Mouse (Mus musculus): ENCODE measurements around the gene Gps2.
"Not testable (repeated sequence)": the region's sequence is repeated elsewhere in the genome, so short reads cannot be mapped to it uniquely, and the experiment has no call there.

Gene Gps2

DNA sequence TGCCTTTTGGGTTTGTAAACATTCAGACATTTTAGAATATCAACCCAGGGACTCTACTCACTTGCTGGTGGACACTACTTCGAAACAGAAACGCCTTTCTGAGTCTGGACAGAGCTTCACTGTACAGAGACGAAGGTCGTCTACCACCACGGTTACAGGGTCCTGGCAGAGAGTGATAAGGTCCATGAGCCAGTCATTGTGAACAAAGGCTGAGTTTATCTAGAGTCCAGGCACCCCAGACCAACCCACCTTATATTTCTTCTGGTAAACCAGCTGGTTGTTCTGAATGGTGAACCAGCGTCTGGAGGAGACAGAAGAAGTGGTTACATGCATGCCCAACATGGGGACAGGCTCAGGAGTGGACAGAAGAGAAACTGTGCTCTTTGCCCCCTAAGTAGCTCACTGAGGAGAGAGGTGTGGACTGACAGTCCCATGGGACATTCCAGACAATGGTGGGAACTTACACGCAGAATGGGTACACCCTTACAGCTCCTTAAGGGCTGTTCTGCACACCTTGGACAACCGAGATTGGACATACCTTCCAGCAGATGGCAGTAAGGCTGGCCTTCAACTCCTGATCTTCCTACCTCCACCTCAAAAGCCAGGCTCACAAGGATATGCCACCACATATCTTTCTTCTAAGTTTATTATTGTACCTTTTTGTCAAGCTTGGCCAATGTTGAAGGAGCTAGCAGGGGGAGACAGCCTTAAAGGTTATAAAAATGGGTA, 26.6 kb upstream of the Gps2 start:
- no peak for DNase-seq

DNA sequence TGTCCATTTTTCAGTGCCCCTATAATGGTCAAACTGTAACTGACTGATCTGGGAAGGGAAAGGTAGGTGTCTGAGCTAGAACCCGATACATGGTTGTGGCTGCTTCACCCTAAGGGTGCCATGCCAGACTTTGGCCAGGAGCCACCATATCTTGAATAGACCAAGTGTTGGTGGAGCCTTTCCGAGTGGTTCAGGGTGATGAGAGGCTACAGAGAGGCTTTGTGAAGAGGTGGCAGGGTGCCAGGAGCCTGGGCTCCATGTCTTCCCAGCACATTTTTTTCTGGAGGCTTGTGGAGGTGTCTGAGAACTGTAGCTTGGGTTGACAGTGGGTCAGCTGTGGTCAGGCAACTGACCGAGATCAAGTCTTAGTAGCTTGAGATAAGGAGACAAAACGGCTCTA, 22.2 kb upstream of the Gps2 start:
- no peak for DNase-seq

DNA sequence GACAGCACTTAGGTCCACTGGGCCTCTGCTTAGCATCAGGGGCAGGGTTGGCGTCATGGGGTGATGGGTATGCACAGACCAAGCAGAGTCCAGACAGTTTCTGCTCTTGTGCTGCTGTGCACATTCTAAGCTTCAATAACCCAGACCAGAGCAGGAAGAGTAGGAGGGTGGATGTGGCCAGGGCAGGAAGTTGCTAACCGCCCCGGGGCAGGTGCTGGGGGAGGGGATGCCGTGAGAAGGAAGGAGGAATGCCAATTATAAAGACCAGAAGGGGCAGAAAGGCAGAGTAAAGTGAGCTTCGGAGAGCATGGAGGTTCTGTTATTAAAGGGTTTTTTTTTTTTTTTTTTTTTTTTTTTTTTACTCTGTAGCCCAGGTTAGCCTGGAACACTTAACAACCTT, 19.0 kb upstream of the Gps2 start:
- no peak for DNase-seq

DNA sequence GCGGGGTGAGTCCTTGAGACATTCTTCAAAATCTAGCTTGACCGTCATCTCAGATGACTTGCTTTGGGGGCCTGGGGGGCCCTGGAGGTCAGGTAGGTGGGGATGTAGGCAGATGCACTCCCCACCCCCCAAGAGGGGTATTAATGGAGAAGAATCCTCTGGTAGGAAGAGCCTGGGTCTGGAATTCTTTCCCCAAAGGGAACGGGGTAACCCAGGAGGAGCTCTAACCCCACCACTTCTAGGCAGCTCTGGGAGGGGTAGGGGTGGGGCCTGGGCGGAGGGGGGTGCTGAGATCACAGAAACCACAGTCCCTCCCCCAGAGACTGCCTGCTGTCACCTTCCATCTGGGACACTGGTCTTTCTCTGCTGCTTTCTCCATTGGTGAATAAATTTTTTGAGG, 18.4 kb upstream of the Gps2 start, which contains the start of gene Acap1:
Gene Acap1 (minus strand): TSS at position 249 of the 400 bp plus-strand sequence.
- DNase-seq = no peak

DNA sequence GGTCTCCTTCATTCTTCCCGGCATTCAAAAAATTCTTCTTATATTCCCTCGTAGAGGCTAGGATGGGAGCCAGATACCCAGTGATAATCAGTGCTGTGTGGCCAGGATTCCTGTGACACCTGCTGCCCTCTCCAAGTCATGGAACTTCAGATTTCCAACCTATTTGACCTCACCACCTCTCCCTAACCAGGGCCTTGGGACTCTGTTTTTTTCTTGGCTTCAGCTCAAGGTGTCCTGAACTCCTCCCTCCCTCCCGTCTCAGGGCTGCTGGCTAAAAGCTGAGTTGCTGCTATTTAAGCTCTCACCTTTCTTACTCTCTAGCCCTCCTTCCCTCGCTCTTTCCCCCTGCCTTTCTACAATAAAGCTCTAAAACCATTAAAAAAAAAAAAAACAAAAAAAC, 13.8 kb upstream of the Gps2 start:
- no peak for DNase-seq

DNA sequence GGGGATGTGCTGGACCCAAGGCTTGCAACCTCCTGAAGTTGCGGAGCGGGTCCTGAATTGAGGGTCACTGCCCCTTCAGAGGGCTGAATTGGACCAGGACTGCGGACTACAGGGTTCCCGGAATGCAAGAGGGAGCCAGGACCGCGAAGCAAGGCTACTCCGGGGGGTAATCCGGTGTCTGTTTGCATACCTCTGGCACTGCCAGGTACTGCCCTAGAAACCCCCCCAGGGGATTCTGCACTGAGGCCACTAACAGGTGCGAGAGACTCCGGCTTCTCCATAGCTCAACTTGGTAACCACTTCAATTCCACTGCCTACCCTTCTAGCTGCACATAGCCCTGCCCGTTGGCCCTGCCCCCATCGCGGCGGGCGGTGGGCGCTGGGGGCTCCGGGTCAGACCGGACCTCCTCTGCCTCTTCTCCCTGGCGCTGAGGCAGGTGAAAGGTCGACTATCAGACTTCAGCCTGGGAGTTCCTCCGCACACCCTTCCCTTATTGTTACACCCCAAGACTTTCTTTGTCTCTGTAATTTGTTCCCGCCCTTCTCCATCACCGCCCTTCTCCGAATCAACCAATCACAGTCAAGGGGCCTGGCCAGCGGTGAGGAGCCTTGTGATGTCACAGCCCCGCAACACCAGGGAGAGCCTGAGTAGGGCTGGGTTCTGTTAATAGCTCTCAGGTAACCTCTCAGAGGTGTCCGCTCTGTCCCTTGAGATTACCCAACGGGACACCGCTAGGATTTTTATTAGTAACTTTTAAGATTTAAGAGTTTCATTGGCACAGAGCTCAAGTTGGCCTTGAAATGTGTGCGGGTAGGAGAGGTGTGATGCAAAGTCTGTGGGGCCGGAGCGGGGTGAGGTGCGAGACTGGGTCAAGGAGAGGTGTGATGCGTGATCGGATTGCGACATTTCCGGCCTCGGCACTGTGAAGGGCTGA, 12.9 kb upstream of the Gps2 start, which contains the start of the genes 2810408A11Rik and Neurl4:
Gene 2810408A11Rik (minus strand): TSS at position 517 of the 935 bp plus-strand sequence.
Gene Neurl4 (plus strand): TSS at position 602 of the 935 bp plus-strand sequence.
- DNase-seq = peak; percentile 94

DNA sequence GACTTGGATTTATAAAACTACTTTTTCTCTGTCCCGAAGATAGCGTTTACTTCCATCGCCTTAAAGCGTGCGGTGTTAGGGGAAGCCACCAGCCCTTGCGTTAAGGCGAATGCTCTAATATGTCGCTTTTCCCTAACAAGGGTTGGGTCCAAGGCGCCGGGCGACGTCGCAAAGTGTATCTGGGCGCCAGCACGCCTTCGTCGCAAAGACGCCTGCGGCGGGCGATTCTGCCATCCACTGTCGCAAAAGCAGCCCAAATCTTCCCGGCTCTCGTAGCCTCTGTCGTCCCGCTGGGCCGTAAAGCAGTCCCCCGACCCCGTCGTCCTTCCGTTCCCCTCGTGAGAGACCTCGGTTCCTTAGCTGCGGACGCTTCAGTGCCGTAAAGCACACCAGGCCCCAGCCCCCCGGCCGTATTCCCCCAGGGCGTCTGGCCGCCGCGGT, 12.3 kb upstream of the Gps2 start:
- DNase-seq = peak; percentile 99

DNA sequence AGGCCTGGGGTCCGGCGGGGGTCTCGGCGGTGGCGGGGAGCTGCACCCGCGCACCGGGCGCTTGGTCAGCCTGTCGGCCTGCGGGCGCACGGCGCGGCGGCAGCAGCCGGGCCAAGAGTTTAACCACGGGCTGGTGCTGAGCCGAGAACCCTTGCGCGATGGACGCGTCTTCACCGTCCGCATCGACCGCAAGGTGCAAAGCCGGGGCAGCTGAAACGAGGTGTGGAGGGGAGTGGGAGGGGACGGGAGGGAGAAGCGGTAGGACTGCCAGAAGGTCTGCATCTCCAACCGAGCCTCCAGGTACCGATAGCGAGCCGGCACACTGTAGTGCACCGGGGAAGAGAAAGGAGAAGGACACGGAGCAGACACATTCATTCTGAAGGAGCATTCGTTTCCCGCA, 11.7 kb upstream of the Gps2 start:
- DNase-seq = no peak

DNA sequence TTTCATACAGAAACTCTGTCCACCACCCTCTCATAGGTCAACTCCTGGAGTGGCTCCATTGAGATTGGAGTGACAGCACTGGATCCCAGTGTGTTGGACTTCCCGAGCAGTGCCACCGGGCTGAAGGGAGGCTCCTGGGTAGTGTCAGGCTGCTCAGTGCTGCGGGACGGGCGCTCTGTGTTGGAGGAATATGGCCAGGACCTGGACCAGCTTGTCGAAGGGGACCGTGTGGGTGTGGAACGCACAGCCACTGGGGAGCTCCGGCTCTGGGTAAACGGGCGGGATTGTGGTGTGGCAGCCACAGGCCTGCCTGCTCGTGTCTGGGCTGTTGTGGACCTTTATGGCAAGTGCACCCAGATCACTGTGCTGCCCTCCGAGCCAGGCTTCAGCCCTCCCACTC, 10.7 kb upstream of the Gps2 start:
- no peak for DNase-seq

DNA sequence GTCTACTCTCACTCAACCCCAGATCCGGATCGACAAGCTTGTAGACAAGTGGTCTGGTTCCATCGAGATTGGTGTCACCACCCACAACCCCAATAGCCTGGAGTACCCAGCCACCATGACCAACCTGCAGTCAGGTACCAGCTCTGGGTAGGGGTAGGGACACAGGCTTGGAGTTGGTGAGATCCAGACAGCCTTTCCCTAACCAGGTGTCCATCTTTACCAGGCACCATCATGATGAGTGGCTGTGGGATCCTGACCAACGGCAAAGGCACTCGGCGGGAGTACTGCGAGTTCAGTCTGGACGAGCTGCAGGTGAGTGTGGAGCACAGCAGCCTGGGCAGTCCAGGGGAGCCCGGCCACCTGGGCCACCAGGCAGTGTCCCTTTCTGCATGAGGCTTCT, 9.4 kb upstream of the Gps2 start:
- DNase-seq = no peak

DNA sequence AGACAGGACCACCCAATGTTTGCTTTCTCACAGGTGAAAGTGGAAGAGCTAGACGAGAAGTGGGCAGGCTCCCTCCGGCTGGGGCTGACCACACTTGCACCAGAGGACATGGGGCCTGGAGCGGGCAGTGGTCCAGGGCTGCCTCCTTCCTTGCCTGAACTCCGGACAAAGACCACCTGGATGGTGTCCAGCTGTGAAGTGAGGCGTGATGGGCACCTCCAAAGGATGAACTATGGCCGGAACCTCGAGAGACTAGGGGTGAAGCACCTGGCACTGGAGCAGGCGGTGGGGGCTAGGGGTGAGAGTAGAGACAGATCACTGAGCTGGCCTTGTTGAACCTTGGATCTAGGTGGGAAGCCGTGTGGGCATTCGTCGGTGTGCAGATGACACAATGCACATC, 5.0 kb upstream of the Gps2 start:
- DNase-seq = no peak

DNA sequence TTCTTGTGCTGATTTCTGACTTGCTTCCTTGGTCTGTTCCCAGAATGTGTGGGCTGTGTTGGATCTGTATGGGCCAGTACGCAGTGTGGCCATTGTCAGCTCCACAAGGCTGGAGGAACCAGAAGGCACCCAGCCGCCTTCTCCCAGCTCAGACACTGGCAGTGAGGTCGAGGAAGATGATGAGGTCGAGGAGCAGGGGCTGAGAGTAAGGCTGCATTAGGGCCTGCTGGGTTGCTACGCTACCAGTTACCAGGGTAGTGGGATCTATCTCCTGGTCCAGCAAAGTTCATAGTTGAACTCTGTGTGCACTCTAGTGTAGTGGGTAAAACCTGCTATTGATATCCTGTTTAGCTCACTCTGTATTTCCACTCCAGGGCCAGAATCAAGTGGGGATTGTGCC, 4.5 kb upstream of the Gps2 start:
- no peak for DNase-seq

DNA sequence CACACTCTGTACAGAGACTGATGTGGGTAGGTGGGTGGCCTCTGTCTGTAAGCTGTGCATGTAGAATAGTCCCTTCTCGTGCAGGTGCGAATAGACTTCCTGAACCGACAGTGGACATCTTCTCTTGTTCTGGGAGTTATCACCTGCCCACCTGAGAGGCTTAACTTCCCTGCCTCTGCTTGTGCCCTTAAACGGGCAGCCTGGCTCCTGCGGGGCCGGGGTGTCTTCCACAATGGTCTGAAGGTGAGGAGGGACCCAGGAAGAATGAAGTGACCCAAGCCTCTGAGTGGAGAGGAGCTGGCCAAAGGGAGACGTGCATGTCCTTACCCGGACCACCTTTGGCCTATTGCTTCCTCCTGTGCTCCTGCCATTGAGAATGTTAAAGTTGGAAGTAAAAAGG, 3.5 kb upstream of the Gps2 start:
- DNase-seq = no peak

DNA sequence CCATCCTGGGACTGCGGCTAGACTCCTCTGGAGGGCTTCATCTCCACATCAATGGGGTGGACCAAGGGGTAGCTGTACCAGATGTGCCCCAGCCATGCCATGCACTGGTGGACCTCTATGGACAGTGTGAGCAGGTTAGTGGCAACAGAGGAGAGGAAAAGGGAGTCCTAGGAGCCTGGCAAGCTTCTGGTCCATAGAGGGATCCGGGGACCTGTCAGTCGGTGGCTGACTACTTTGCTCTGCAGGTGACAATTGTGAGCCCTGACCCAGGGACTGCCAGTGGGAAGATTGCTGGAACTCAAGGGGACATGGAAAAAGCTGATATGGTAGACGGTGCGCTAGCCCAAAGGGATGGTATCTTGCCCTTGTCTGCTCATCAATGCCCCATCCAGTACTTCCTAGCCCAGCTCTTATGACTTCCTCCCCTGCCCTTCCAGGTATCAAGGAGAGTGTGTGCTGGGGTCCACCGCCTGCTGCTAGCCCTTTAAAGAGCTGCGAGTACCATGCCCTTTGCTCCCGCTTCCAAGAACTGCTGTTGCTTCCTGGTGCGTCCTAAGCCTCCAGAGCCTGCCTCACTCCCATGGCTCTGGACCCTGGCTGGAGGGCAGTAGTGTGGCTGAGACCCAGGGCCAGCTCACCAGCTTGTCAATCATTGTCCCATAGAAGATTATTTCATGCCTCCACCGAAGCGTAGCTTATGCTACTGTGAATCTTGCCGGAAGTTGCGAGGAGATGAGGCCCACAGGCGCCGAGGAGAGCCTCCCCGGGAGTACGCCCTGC, 2.7 kb upstream of the Gps2 start:
- DNase-seq = no peak

DNA sequence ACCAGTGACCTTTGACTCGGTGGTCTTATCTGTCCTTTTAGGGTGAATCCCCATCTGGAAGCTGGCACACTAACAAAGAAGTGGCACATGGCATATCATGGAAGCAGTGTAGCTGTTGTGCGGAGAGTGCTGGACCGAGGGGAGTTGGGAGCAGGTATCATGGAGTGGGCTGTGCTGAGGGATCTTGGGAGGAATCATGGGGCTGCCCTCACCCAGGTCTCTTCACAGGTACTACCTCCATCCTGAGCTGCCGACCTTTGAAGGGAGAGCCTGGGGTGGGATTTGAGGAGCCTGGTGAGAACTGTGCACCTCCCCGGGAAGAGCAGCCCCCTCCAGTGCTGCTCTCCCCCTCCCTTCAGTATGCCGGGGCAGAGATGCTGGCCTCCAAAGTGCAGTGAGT, 2.0 kb upstream of the Gps2 start:
- no peak for DNase-seq

DNA sequence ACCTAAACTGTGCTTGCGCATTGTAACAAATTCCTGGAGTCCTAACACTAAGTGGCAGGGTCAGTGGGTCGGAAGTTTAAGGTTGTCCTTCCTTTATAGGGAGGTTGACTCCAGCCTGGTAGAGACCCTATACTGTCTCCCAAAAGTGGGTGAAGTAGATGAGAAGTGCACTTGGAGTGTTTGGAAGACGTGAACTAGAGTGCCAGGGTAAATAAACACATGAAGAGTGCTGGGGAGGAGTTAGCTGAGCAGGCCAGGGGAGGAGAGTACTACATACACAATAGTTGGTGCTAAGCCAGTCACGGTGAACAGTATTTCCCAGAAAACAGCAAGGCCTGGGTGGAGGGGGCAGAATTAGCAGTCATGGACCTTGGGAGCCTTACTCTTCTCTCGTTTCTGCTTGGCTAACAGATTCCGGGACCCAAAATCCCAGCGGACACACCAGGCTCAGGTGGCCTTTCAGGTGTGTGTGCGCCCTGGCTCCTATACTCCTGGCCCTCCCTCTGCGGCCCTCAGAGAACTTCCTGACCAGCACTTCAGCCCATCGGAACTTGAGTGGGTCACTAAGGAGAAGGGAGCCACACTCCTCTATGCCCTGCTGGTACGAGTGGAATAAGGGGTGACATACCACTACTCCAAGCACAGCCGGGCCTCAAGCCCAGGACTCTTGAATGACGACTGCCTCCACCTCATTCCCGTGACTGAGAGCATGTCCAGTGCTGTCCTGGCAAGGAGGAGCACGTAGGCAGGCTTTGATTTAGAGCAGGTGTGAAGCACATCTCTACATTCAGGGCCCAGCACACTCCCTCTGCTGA, 765 bp upstream of the Gps2 start:
- DNase-seq = no peak

DNA sequence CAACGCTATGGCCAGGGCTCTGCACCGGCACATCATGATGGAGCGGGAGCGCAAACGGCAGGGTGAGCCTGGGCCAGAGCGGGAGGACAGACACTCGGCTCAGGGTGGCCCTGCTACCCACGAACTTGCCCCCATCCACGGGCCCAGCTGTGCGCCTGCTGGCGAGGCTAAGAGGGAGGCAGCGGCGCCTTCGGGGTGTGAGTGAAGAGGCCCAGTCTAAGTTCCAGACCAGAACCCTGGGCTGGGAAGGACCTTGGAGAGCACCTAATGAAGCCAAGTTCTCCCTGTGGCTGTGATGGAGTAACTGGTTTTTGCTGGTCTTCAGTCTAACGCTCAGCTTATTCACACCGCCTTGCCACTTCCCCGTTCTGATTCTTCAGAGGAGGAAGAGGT, 680 bp downstream of the Gps2 start:
- DNase-seq = peak; percentile 37

DNA sequence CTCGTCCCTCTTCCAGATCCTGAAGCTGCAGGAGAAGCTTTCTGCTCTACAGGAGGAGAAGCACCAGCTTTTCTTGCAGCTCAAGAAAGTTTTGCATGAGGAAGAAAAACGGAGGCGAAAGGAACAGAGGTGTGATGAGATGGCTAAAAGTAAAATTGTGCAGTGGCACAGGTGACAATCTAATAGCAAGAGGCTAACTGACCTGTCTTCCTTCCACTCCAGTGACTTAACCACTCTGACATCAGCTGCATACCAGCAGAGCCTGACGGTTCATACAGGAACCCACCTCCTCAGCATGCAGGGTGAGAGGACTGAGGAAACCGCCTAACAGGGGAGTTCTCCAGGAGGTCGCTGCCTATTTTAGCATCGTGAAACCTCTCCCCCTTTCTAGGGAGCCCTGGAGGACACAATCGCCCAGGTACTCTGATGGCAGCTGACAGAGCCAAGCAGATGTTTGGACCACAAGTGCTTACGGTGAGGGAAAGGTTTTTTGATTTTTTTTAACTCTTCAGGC, 1.3 kb downstream of the Gps2 start:
- no peak for DNase-seq

DNA sequence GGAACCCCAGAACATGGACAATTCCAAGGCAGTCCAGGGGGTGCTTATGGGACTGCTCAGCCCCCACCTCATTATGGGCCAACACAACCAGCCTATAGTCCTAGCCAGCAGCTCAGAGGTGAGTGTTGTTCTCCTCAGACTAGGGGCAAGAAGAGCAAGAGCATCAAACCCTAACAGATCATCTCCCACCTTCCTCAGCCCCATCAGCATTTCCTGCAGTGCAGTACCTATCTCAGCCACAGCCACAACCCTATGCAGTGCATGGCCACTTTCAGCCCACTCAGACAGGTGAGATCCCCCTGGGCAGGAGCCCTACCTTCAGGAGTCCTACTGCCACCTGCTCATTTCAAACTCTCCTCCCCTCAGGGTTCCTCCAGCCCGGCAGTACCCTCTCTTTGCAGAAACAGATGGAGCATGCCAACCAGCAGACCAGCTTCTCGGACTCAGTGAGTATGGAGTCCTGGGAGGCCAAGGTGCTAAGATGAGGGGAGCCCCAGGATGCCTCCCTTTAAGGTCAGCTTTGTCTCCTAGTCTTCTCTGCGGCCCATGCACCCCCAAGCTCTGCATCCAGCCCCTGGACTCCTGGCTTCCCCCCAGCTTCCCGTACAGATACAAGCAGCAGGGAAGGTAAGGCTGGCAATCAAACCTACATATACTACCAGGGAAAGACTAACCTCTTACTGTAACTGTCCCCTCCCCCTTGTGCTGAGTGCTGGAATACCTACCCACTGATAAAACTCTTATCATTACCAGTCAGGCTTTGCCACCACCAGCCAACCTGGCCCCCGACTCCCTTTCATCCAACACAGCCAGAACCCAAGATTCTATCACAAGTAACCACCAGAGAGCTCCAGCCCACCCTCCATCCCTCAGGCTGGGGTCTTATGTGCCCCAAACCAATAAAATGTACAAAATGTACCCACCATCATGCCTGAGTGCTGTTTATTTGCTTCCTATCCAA, 2.3 kb downstream of the Gps2 start:
- DNase-seq = no peak

DNA sequence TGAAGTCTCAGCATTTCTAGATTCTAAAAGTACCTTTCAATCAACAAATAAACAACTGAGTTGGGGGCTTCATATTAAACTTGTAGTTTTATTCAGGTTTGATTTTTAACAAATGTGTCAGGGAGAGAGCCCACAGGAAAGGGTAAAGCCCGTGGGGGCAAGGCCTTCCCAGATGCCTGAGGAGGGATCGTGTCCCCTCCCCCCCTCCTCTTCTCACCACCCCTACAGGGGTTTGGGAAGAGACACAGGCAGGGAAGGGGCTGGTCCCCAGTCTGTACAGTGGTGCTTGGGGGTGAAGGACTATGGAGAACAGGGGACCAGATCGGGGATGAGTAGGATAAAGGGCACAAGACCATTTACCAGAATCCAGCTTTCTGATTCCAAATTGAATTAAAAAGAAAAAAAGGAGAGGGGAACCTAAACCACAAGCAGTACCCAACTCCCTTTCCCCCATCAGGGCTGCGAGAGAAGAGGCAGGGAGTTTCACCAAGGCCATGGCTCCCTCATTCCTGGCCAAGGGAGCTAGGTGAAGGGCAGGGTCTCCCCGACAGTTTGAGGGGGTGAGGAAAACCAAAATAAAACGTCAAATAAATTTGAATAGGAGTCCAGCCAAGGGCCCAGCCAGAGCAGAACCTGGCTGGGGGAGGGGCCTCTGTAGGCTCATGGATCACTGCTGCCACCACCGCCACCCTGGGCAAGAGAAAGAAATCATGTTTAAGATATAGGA, 3.1 kb downstream of the Gps2 start:
- DNase-seq = not testable (repeated sequence)
